17 mouse cellular contexts compared by ENCODE assay signal in genomic region chr5:147826546-147826945, GRCm38 (mm10). TPM values are rescaled to one million over a fixed set of nuclear protein-coding genes. Genes with fewer than 3 reads are reported as not detected.
DNase-seq lines count a peak whose midpoint lies in the region; ATAC-seq and TF ChIP-seq lines count a peak whose summit lies in the region.
"Had no signal": no experiment of that assay in that cellular context is flagged by ENCODE, and none has a peak within 500 bp of the region (broad histone marks: within the 10 kb centered on the region; RNA-seq: fewer than 3 reads in every experiment).

No protein-coding gene starts in this region.

- H3K4me3 ChIP-seq in heart, embryonic 13.5 days: no peak overlapping the region
- no peak overlapping the region for H3K4me3 ChIP-seq in heart, adult 2 months
- no peak overlapping the region for H3K4me3 ChIP-seq in lung, embryonic 14.5 days (ENCODE audit: low read depth, low read length)
- H3K4me3 ChIP-seq in lung, adult 2 months (replicated peaks; ENCODE audit: extremely low read depth, low read depth, low read length): no peak overlapping the region
- H3K4me3 ChIP-seq in stomach, embryonic 15.5 days (replicated peaks): no peak overlapping the region
- H3K4me3 ChIP-seq: embryonic facial prominence, embryonic 12.5 days; forebrain, embryonic 15.5 days had no signal

- no peak overlapping the region for H3K27ac ChIP-seq in heart, embryonic 13.5 days (replicated peaks)
- H3K27ac ChIP-seq in heart, adult 2 months: no peak overlapping the region
- no peak overlapping the region for H3K27ac ChIP-seq in lung, embryonic 14.5 days (ENCODE audit: low read depth)
- no peak overlapping the region for H3K27ac ChIP-seq in stomach, embryonic 15.5 days
- H3K27ac ChIP-seq: embryonic facial prominence, embryonic 12.5 days; forebrain, embryonic 15.5 days; hindbrain, embryonic 14.5 days had no signal

- peaks cover 20% of the 10 kb centered on the region for H3K4me1 ChIP-seq in heart, embryonic 13.5 days
- H3K4me1 ChIP-seq in heart, adult 2 months (ENCODE audit: control insufficient read depth, insufficient read depth, low read length): peaks cover 8% of the 10 kb centered on the region
- peaks cover 11% of the 10 kb centered on the region; the same call in 1 of the 2 replicates for H3K4me1 ChIP-seq in lung, embryonic 14.5 days (ENCODE audit: insufficient read depth)
- H3K4me1 ChIP-seq in lung, adult 2 months (ENCODE audit: control insufficient read depth, insufficient read depth, low read length): no peaks in the 10 kb centered on the region; the same call in 1 of the 2 replicates
- H3K4me1 ChIP-seq in stomach, embryonic 15.5 days: peaks cover 11% of the 10 kb centered on the region; the same call in 1 of the 2 replicates
- H3K4me1 ChIP-seq: forebrain, embryonic 15.5 days had no signal

- H3K79me2 ChIP-seq in heart, adult 2 months (replicated peaks; ENCODE audit: control insufficient read depth, insufficient read depth, low read length): no peaks in the 10 kb centered on the region

- 30% methylated on average over 5 of the region's 5 CpGs for WGBS in heart, embryonic 13.5 days
- 48% methylated on average over 5 of the region's 5 CpGs for WGBS in heart, adult 2 months
- WGBS in lung, embryonic 14.5 days: 26% methylated on average over 5 of the region's 5 CpGs
- 64% methylated on average over 5 of the region's 5 CpGs for WGBS in lung, adult 2 months
- WGBS in stomach, embryonic 15.5 days: 34% methylated on average over 5 of the region's 5 CpGs

- H3K36me3 ChIP-seq in heart, embryonic 13.5 days: no peaks in the 10 kb centered on the region
- no peaks in the 10 kb centered on the region for H3K36me3 ChIP-seq in heart, adult 2 months (ENCODE audit: control insufficient read depth, insufficient read depth, low read length)
- no peaks in the 10 kb centered on the region for H3K36me3 ChIP-seq in lung, embryonic 14.5 days (ENCODE audit: insufficient read depth)
- H3K36me3 ChIP-seq in stomach, embryonic 15.5 days: no peaks in the 10 kb centered on the region
- H3K36me3 ChIP-seq: embryonic facial prominence, embryonic 12.5 days; forebrain, embryonic 15.5 days; G1E had no signal

- no peak for TF ChIP-seq EP300 in heart, adult 2 months (IDR thresholded peaks at IDR 0.05; ENCODE audit: insufficient read depth, low read depth, low read length)

- no peak for TF ChIP-seq POLR2A in heart, adult 2 months (IDR thresholded peaks at IDR 0.05; ENCODE audit: insufficient read depth, low read depth, low read length)
- no peak for TF ChIP-seq POLR2A in lung, adult 2 months (IDR thresholded peaks at IDR 0.05; ENCODE audit: borderline replicate concordance, extremely low read depth, low read depth, low read length)

- no peaks in the 10 kb centered on the region for H3K9me3 ChIP-seq in heart, embryonic 13.5 days
- H3K9me3 ChIP-seq in lung, embryonic 14.5 days (ENCODE audit: low read depth, low read length): no peaks in the 10 kb centered on the region
- H3K9me3 ChIP-seq in stomach, embryonic 15.5 days: no peaks in the 10 kb centered on the region
- H3K9me3 ChIP-seq: embryonic facial prominence, embryonic 12.5 days; forebrain, embryonic 15.5 days had no signal

- ATAC-seq in heart, embryonic 13.5 days (ENCODE audit: extremely low read depth, insufficient number of reproducible peaks, low FRiP score, low TSS enrichment): no peak
- peak; percentile 31; the same call in 1 of the 2 replicates for ATAC-seq in lung, embryonic 14.5 days (ENCODE audit: insufficient read depth)
- no peak for ATAC-seq in stomach, embryonic 15.5 days (ENCODE audit: insufficient read depth, low FRiP score, low read depth)
- ATAC-seq: activated CD4-positive, CD25-positive, alpha-beta regulatory T cell, adult 4 months; forebrain, embryonic 15.5 days; intestine, embryonic 16.5 days had no signal

- no peak for DNase-seq in heart, adult 2 months
- DNase-seq in lung, embryonic 14.5 days: no peak
- DNase-seq in lung, adult 2 months: no peak
- peak; percentile 51 for DNase-seq in R1 (ENCODE audit: low read depth, low spot score)
- DNase-seq in cerebellum, adult 8-10 months: no peak
- DNase-seq: adrenal gland, postnatal 14 days; cerebellum, adult 18-20 months; cerebellum, postnatal 10 days; gastrocnemius, postnatal 36 days had no signal

- H3K9ac ChIP-seq in heart, embryonic 13.5 days: no peak overlapping the region
- no peak overlapping the region for H3K9ac ChIP-seq in heart, adult 2 months (ENCODE audit: low read depth, low read length)
- H3K9ac ChIP-seq in lung, embryonic 14.5 days: no peak overlapping the region
- no peak overlapping the region for H3K9ac ChIP-seq in stomach, embryonic 15.5 days
- H3K9ac ChIP-seq: embryonic facial prominence, embryonic 12.5 days; forebrain, embryonic 15.5 days; hindbrain, embryonic 14.5 days had no signal

- no peaks in the 10 kb centered on the region for H3K27me3 ChIP-seq in heart, embryonic 13.5 days (replicated peaks)
- no peaks in the 10 kb centered on the region for H3K27me3 ChIP-seq in heart, adult 2 months (ENCODE audit: control insufficient read depth, insufficient read depth, low read length)
- no peaks in the 10 kb centered on the region for H3K27me3 ChIP-seq in lung, embryonic 14.5 days (ENCODE audit: insufficient read depth, low read length)
- H3K27me3 ChIP-seq in stomach, embryonic 15.5 days (replicated peaks): no peaks in the 10 kb centered on the region
- H3K27me3 ChIP-seq: embryonic facial prominence, embryonic 12.5 days; forebrain, embryonic 15.5 days had no signal

- intact Hi-C loops in heart, adult 2 months (cut with DNase I): no loop called here

- TF ChIP-seq CTCF in heart, adult 2 months (IDR thresholded peaks at IDR 0.05): no peak
- TF ChIP-seq CTCF in lung, embryonic 14.5 days (IDR thresholded peaks at IDR 0.05; ENCODE audit: low read depth): no peak
- no peak for TF ChIP-seq CTCF in lung, adult 2 months (IDR thresholded peaks at IDR 0.05; ENCODE audit: insufficient read depth, low read length)

- peak overlapping the region; percentile 68 for H3K4me2 ChIP-seq in heart, embryonic 13.5 days
- H3K4me2 ChIP-seq in lung, embryonic 14.5 days: no peak overlapping the region; the same call in 1 of the 2 replicates
- peak overlapping the region; percentile 32; the same call in 1 of the 2 replicates for H3K4me2 ChIP-seq in stomach, embryonic 15.5 days
- H3K4me2 ChIP-seq: embryonic facial prominence, embryonic 12.5 days; forebrain, embryonic 15.5 days had no signal

RNA-seq across cellular contexts. Expression of gene Pomp, which starts 33.7 kb away (rescaled TPM):
- 303 and 356 TPM in 2 replicates for polyA plus RNA-seq in heart, embryonic 13.5 days (2015; fragmentation: Nextera tagmentation; extraction: Ambion mirVana)
- 100 to 1,000 TPM; 137 to 176 TPM for total RNA-seq in heart, adult 2 months (2021)
- 86.5 and 118 TPM in 2 replicates for polyA plus RNA-seq in heart, adult 2 months (2012; rRNA removed)
- polyA plus RNA-seq in lung, embryonic 14.5 days (2014; fragmentation: Nextera tagmentation; extraction: Ambion mirVana): 506 and 511 TPM in 2 replicates
- 33.9 and 47.1 TPM in 2 replicates for polyA plus RNA-seq in lung, adult 2 months (2012; rRNA removed)
- polyA plus RNA-seq in stomach, embryonic 15.5 days (2015; fragmentation: Nextera tagmentation; extraction: Ambion mirVana): 384 and 481 TPM in 2 replicates
